Mouse (Mus musculus) olfactory bulb, adult 2 months (tissue): ENCODE data around the gene Hnrnpul2.

ENCODE experiments used
- CTCF ChIP-seq: fragments of 200-500 bp; IDR thresholded peaks from 2 replicates; pipeline ENCODE4 v1.5.1; 2012; ENCODE audit warnings: low read depth, mild to moderate bottlenecking, low read length, moderate library complexity; ENCODE audit not compliant: insufficient read depth
- POLR2A ChIP-seq: fragments of 200-500 bp; IDR thresholded peaks from 2 replicates; pipeline ENCODE4 v1.6.1; 2012; ENCODE audit warnings: mild to moderate bottlenecking, low read depth, low read length, moderate library complexity; ENCODE audit not compliant: insufficient read depth

DNA sequence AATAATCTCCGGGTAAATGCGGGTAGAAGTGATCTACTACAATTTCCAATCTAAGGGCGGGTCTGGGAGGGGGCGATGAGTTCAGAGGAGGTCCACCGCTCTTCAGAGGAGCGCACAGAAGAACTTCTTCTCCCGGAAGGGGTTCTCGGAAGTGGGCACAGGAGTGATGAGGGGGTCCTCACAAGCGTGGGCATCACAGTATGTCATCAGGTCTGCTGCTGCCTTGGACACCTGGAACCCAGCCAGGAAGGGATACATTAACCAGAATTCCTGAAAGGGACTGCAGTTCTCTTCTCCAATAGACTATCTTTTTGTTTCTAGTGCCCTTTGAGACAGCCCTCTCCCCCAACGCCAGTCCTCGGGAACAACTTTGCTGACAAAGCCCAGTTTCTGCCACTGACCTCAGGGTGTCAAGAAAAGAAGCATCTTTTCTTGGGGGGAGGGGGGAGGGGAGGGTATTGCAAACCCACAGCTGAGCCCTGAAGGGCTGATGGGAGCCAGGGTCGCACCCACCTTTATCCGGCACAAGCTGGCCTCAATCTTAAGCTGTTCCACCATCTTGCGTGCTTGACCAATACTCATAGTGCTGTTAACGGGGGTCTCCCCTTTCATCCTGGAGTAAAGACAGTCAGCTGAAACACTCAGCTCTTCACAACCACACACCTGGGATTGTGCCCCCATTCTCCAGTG lies 18.4 kb downstream of the Hnrnpul2 start:
- TF ChIP-seq CTCF: no peak
- TF ChIP-seq POLR2A: no peak
